12 mouse cellular contexts compared by ENCODE assay signal in the genomic region with DNA sequence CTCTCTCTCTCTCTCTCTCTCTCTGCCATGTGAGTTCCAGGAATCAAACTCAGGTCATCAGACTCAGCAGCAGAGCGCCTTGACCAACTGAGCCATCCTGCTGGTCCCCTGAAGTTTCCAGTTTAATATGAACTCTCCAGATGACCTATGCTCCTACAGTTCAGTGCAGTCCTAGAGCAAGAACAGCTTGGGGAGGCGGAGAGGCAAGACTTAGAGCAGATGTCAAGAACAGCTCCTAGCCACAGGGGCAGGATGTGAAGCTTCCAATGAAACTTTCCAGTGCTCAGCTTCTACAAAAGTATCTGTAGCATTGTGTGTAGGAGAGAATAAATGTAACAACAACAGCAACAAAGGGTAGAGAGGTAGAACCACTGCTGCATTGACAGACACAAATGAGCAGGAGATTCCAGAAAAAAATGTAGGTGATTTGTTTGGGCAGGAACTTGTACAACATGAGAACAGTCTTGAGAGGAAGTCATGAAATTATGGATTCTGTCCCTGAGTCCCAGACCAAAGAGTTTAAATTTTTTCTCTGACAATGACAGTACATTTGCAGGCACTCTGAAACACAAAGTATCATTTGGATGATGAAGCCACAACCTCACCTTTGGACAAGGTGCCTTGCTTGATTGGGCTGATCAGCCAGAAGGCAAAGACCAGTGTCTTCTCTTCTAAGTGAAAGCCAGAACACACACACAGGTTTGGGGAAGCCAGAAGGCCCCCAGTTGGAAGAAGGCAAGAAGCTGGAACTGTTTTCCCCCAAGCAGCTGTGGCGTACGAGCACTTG. TPM values are rescaled to one million over a fixed set of nuclear protein-coding genes. Genes with fewer than 3 reads are reported as not detected.
DNase-seq lines count a peak whose midpoint lies in the region; ATAC-seq lines count a peak whose summit lies in the region.
"Not testable (repeated sequence)": the region's sequence is repeated elsewhere in the genome, so short reads cannot be mapped to it uniquely, and the experiment has no call there.
"Had no signal": no experiment of that assay in that cellular context is flagged by ENCODE, and none has a peak within 500 bp of the region (broad histone marks: within the 10 kb centered on the region; RNA-seq: fewer than 3 reads in every experiment).

No protein-coding gene starts in this region.

- H3K27ac ChIP-seq in hindbrain, embryonic 11.5 days (ENCODE audit: low read depth, low read length); limb, embryonic 12.5 days; midbrain, embryonic 12.5 days (replicated peaks): not testable (repeated sequence)

- peak; percentile 2 for DNase-seq in gastrocnemius, postnatal 14 days
- DNase-seq in hindbrain, embryonic 11.5 days (ENCODE audit: low spot score), result not testable (repeated sequence)
- DNase-seq in kidney, adult 8-10 months, result peak; percentile 20 to 21
- DNase-seq in spleen, postnatal 4 days (ENCODE audit: low spot score in 2 of 2), result peak; percentile 15 to 67

- intact Hi-C loops in gastrocnemius, postnatal 14 days (cut with DNase I; ENCODE audit: low total_unique reads), result not testable (repeated sequence)

- no CpG with 5 or more reads among the region's 4 CpGs for WGBS in hindbrain, embryonic 11.5 days
- no CpG with 5 or more reads among the region's 4 CpGs for WGBS in limb, embryonic 12.5 days
- WGBS in midbrain, embryonic 12.5 days, result no CpG with 5 or more reads among the region's 4 CpGs

- not testable (repeated sequence) for H3K4me2 ChIP-seq in hindbrain, embryonic 11.5 days (replicated peaks; ENCODE audit: low read depth, low read length); limb, embryonic 12.5 days; midbrain, embryonic 12.5 days (replicated peaks)

- not testable (repeated sequence) for H3K27me3 ChIP-seq in hindbrain, embryonic 11.5 days (ENCODE audit: control insufficient read depth, insufficient read depth, low read length); limb, embryonic 12.5 days; midbrain, embryonic 12.5 days

- not testable (repeated sequence) for H3K36me3 ChIP-seq in hindbrain, embryonic 11.5 days (ENCODE audit: control insufficient read depth, insufficient read depth, low read length); limb, embryonic 12.5 days; midbrain, embryonic 12.5 days

- not testable (repeated sequence) for H3K9me3 ChIP-seq in hindbrain, embryonic 11.5 days (ENCODE audit: control insufficient read depth, low read length); limb, embryonic 12.5 days; midbrain, embryonic 12.5 days

- peak; percentile 68 for ATAC-seq in cerebellum, adult (ENCODE audit: insufficient number of reproducible peaks, low FRiP score, low TSS enrichment)
- peak; percentile 40; the same call in 1 of the 2 replicates for ATAC-seq in hindbrain, embryonic 11.5 days (ENCODE audit: low FRiP score)
- 0 out of 2 replicates have a peak, but pooled peaks have one; percentile 20 for ATAC-seq in limb, embryonic 12.5 days (ENCODE audit: insufficient number of reproducible peaks, insufficient read depth, low FRiP score, low TSS enrichment, low read depth)
- ATAC-seq in midbrain, embryonic 12.5 days (ENCODE audit: low FRiP score, low read depth), result peak; percentile 34; the same call in 1 of the 2 replicates

- not testable (repeated sequence) for H3K4me3 ChIP-seq in hindbrain, embryonic 11.5 days (ENCODE audit: low read depth, low read length); limb, embryonic 12.5 days (replicated peaks); midbrain, embryonic 12.5 days

- not testable (repeated sequence) for H3K4me1 ChIP-seq in hindbrain, embryonic 11.5 days (replicated peaks; ENCODE audit: control insufficient read depth, insufficient read depth, low read length); limb, embryonic 12.5 days (replicated peaks); midbrain, embryonic 12.5 days

- not testable (repeated sequence) for H3K9ac ChIP-seq in hindbrain, embryonic 11.5 days (ENCODE audit: low read depth, low read length); limb, embryonic 12.5 days (replicated peaks); midbrain, embryonic 12.5 days (replicated peaks)

RNA-seq across cellular contexts. Expression of a gene that starts 16.8 kb away (rescaled TPM):
- total RNA-seq in gastrocnemius, postnatal 14 days (2021), result under 1 TPM in 1 of 2 experiments, not detected in 1; 0.16 TPM
- 0.08 TPM in 1 of 2 replicates, not detected in the other for polyA plus RNA-seq in hindbrain, embryonic 11.5 days (2014; fragmentation: Nextera tagmentation; extraction: Ambion mirVana)
- polyA plus RNA-seq in limb, embryonic 12.5 days (2016; fragmentation: Nextera tagmentation; extraction: Ambion mirVana), result not detected in 2 replicates
- 0.08 TPM in 1 of 2 replicates, not detected in the other for polyA plus RNA-seq in midbrain, embryonic 12.5 days (2016; fragmentation: Nextera tagmentation; extraction: Ambion mirVana)
- total RNA-seq: MEL had no signal
- polyA plus RNA-seq: C2C12; hindbrain, embryonic 16.5 days; liver, embryonic 14.5 days; stomach, postnatal 0 days had no signal
